In the genomic region with DNA sequence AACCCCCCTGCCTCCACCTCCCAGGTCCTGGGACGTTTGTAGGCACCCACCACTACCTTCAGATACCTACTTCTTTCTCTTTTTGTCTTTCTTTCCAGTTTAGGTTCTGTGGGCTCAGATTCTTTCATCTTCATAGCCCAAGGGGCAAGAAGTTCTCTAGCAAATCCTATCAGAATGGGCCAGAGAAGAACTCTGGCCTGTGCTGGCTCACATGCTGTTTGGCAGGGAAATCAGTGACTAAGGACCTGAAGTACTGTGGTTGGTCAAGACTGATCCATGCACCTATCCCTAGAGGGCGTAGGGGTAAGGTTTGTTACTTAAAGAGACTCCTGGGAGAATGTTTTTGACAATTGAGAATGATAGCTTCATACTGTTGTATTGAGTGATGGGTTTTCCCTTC, we compare ENCODE assay signal across 23 mouse cellular contexts.
A peak's percentile ranks its signal among the peaks of the same experiment; 100 is the strongest.
DNase-seq lines count a peak whose midpoint lies in the region; ATAC-seq and TF ChIP-seq lines count a peak whose summit lies in the region.
"Had no signal": no experiment of that assay in that cellular context is flagged by ENCODE, and none has a peak within 500 bp of the region (broad histone marks: within the 10 kb centered on the region; RNA-seq: fewer than 3 reads in every experiment).

No protein-coding gene starts in this region.

- ATAC-seq in heart, embryonic 12.5 days (ENCODE audit: insufficient number of reproducible peaks, low FRiP score), result no peak
- ATAC-seq in lung, postnatal 0 days, result no peak
- ATAC-seq: forebrain, embryonic 14.5 days; hindbrain, embryonic 16.5 days had no signal

- DNase-seq in heart, adult 2 months, result no peak
- DNase-seq in kidney, adult 9 months, result peak; percentile 74
- no peak for DNase-seq in kidney, postnatal 4 days
- DNase-seq in lung, postnatal 0 days (ENCODE audit: low spot score), result no peak
- no peak for DNase-seq in lung, postnatal 4 days
- DNase-seq in right cerebral cortex, adult 2 months (ENCODE audit: low spot score in 2 of 2), result no peak
- DNase-seq: adrenal gland, postnatal 10 days; cerebellum, adult 18-20 months; cerebellum, postnatal 25 days; gastrocnemius, adult 2 months; lung, adult 18-20 months; lung, postnatal 14 days; midbrain, embryonic 14.5 days; retina, postnatal 1 day; thymus, postnatal 14 days had no signal

- no peaks in the 10 kb centered on the region for H3K9me3 ChIP-seq in heart, embryonic 12.5 days (replicated peaks)
- H3K9me3 ChIP-seq in lung, postnatal 0 days (ENCODE audit: low read length), result no peaks in the 10 kb centered on the region
- H3K9me3 ChIP-seq: embryonic facial prominence, embryonic 13.5 days; G1E; heart, embryonic 10.5 days; hindbrain, embryonic 10.5 days; neural tube, embryonic 12.5 days had no signal

- no peak overlapping the region for H3K4me3 ChIP-seq in heart, adult 2 months
- no peak overlapping the region for H3K4me3 ChIP-seq in heart, embryonic 12.5 days
- no peak overlapping the region for H3K4me3 ChIP-seq in lung, postnatal 0 days (ENCODE audit: low read depth, low read length)
- H3K4me3 ChIP-seq: embryonic facial prominence, embryonic 13.5 days; gastrocnemius, adult 2 months; heart, embryonic 10.5 days; hindbrain, embryonic 10.5 days; neural tube, embryonic 12.5 days had no signal

- H3K4me1 ChIP-seq in heart, adult 2 months (ENCODE audit: control insufficient read depth, insufficient read depth, low read length), result no peaks in the 10 kb centered on the region
- H3K4me1 ChIP-seq in heart, embryonic 12.5 days (replicated peaks), result peaks cover 25% of the 10 kb centered on the region
- peaks cover 4% of the 10 kb centered on the region; the same call in 1 of the 2 replicates for H3K4me1 ChIP-seq in lung, postnatal 0 days (ENCODE audit: insufficient read depth, low read depth, low read length)
- H3K4me1 ChIP-seq: hindbrain, embryonic 10.5 days; neural tube, embryonic 12.5 days had no signal

- intact Hi-C loops in heart, adult 2 months (cut with DNase I), result loop anchor here (5.0 kb wide), 1 partner anchor 32 kb away; no protein-coding TSS in a partner anchor

- H3K79me2 ChIP-seq in heart, adult 2 months (replicated peaks; ENCODE audit: control insufficient read depth, insufficient read depth, low read length), result no peaks in the 10 kb centered on the region

- H3K27me3 ChIP-seq in heart, adult 2 months (ENCODE audit: control insufficient read depth, insufficient read depth, low read length), result no peaks in the 10 kb centered on the region
- no peaks in the 10 kb centered on the region for H3K27me3 ChIP-seq in heart, embryonic 12.5 days (replicated peaks)
- no peaks in the 10 kb centered on the region for H3K27me3 ChIP-seq in lung, postnatal 0 days (replicated peaks; ENCODE audit: insufficient read depth, low read length)
- H3K27me3 ChIP-seq: neural tube, embryonic 12.5 days had no signal

- peak; percentile 38 for TF ChIP-seq CTCF in heart, adult 2 months (IDR thresholded peaks at IDR 0.05)
- TF ChIP-seq CTCF in lung, postnatal 0 days (IDR thresholded peaks at IDR 0.05), result peak; percentile 29

- TF ChIP-seq EP300 in heart, adult 2 months (IDR thresholded peaks at IDR 0.05; ENCODE audit: insufficient read depth, low read depth, low read length), result no peak
- TF ChIP-seq EP300 in lung, postnatal 0 days (IDR thresholded peaks at IDR 0.05), result no peak

- H3K9ac ChIP-seq in heart, adult 2 months (ENCODE audit: low read depth, low read length), result no peak overlapping the region
- no peak overlapping the region for H3K9ac ChIP-seq in heart, embryonic 12.5 days
- no peak overlapping the region for H3K9ac ChIP-seq in lung, postnatal 0 days (replicated peaks; ENCODE audit: low read depth)
- H3K9ac ChIP-seq: embryonic facial prominence, embryonic 13.5 days; neural tube, embryonic 12.5 days had no signal

- 65% methylated on average over 2 of the region's 2 CpGs for WGBS in heart, adult 2 months
- 64% methylated on average over 2 of the region's 2 CpGs for WGBS in heart, embryonic 12.5 days
- 59% methylated on average over 2 of the region's 2 CpGs for WGBS in lung, postnatal 0 days

- no peak overlapping the region for H3K4me2 ChIP-seq in heart, embryonic 12.5 days
- H3K4me2 ChIP-seq in lung, postnatal 0 days (replicated peaks; ENCODE audit: low read depth, low read length), result no peak overlapping the region
- H3K4me2 ChIP-seq: embryonic facial prominence, embryonic 13.5 days; neural tube, embryonic 12.5 days had no signal

- no peak for TF ChIP-seq POLR2A in heart, adult 2 months (IDR thresholded peaks at IDR 0.05; ENCODE audit: insufficient read depth, low read depth, low read length)

- H3K27ac ChIP-seq in heart, adult 2 months, result no peak overlapping the region
- H3K27ac ChIP-seq in heart, embryonic 12.5 days (ENCODE audit: poor library complexity, severe bottlenecking), result no peak overlapping the region
- H3K27ac ChIP-seq in lung, postnatal 0 days (ENCODE audit: low read length), result no peak overlapping the region
- H3K27ac ChIP-seq: embryonic facial prominence, embryonic 13.5 days; gastrocnemius, adult 2 months; heart, embryonic 10.5 days; hindbrain, embryonic 10.5 days; neural tube, embryonic 12.5 days had no signal

- no peaks in the 10 kb centered on the region for H3K36me3 ChIP-seq in heart, adult 2 months (ENCODE audit: control insufficient read depth, insufficient read depth, low read length)
- no peaks in the 10 kb centered on the region for H3K36me3 ChIP-seq in heart, embryonic 12.5 days
- H3K36me3 ChIP-seq in lung, postnatal 0 days (ENCODE audit: insufficient read depth, low read length), result no peaks in the 10 kb centered on the region
- H3K36me3 ChIP-seq: embryonic facial prominence, embryonic 13.5 days; G1E; heart, embryonic 10.5 days; hindbrain, embryonic 10.5 days; neural tube, embryonic 12.5 days had no signal
